Mouse (Mus musculus): ENCODE measurements around the gene Rgs9bp.

GRCm38 (mm10) chr7:35556905-35557304 is 28.5 kb downstream of the Rgs9bp start:
- no peak for TF ChIP-seq GATA1 (IDR thresholded peaks at IDR 0.05; ENCODE audit: borderline replicate concordance, low read length)
- no peak for TF ChIP-seq FLI1 (IDR thresholded peaks at IDR 0.05; ENCODE audit: low read length)
